Mouse (Mus musculus) heart, postnatal 36 days (tissue): ENCODE results near the gene Tenm4. TPM values are rescaled to one million over a fixed set of nuclear protein-coding genes. Genes with fewer than 3 reads are reported as not detected.

Experiments used
- DNase-seq, 2 experiments: peaks; one replicate each; pipeline ENCODE4 v3.0.0; 2021 to 2022
- intact Hi-C: fragments of 180-260 bp; cut with DNase I; formaldehyde crosslinking; loops from one replicate; pipeline ENCODE4 v1.15.1; 2025
- total RNA-seq, 2 experiments: library from RNA; stranded (reverse); gene quantifications; 2 replicates each; pipeline ENCODE4 v1.2.3; 2021

The Tenm4 gene
- total RNA-seq, 2 experiments from 2014 or later = 0.36 to 0.81 TPM

GRCm38 (mm10) chr7:96235847-96236246 is 64.8 kb downstream of the Tenm4 start:
- intact Hi-C loops = no loop called here
- DNase-seq = no peak

- no peak for DNase-seq
- intact Hi-C loops = no loop called here
These were observed 69.6 kb downstream of the Tenm4 start for GRCm38 (mm10) chr7:96240661-96241060.

- intact Hi-C loops = no loop called here
- DNase-seq = peak in 1 of 2 experiments; percentile 7
These were observed 71.5 kb downstream of the Tenm4 start for GRCm38 (mm10) chr7:96242328-96243185.

- no peak for DNase-seq
- intact Hi-C loops = no loop called here
These were observed 73.8 kb downstream of the Tenm4 start for GRCm38 (mm10) chr7:96244796-96245195.

- intact Hi-C loops = no loop called here
- DNase-seq = no peak
These were observed 88.6 kb downstream of the Tenm4 start for GRCm38 (mm10) chr7:96259630-96260029.

GRCm38 (mm10) chr7:96262182-96262581 is 91.1 kb downstream of the Tenm4 start:
- no peak for DNase-seq
- intact Hi-C loops = no loop called here

- peak in 1 of 2 experiments; percentile 4 for DNase-seq
- intact Hi-C loops = no loop called here
These were observed 94.9 kb downstream of the Tenm4 start for GRCm38 (mm10) chr7:96265941-96266340.

GRCm38 (mm10) chr7:96267266-96267665 is 96.2 kb downstream of the Tenm4 start:
- no peak for DNase-seq
- intact Hi-C loops = no loop called here

GRCm38 (mm10) chr7:96270684-96271083 is 99.6 kb downstream of the Tenm4 start:
- DNase-seq = no peak
- intact Hi-C loops = no loop called here

GRCm38 (mm10) chr7:96272068-96272467 is 101.0 kb downstream of the Tenm4 start:
- DNase-seq = no peak
- intact Hi-C loops = no loop called here

GRCm38 (mm10) chr7:96274486-96274885 is 103.4 kb downstream of the Tenm4 start:
- DNase-seq = no peak
- intact Hi-C loops = no loop called here

GRCm38 (mm10) chr7:96277550-96277949 is 106.5 kb downstream of the Tenm4 start:
- intact Hi-C loops = no loop called here
- no peak for DNase-seq

- no peak for DNase-seq
- intact Hi-C loops = no loop called here
These were observed 107.3 kb downstream of the Tenm4 start for GRCm38 (mm10) chr7:96278378-96278777.

- no peak for DNase-seq
- intact Hi-C loops = no loop called here
These were observed 109.7 kb downstream of the Tenm4 start for GRCm38 (mm10) chr7:96280795-96281194.

GRCm38 (mm10) chr7:96290576-96290975 is 119.5 kb downstream of the Tenm4 start:
- no peak for DNase-seq
- intact Hi-C loops = no loop called here

- no peak for DNase-seq
- intact Hi-C loops = no loop called here
These were observed 124.9 kb downstream of the Tenm4 start for GRCm38 (mm10) chr7:96295959-96296358.

GRCm38 (mm10) chr7:96300826-96301397 is 129.9 kb downstream of the Tenm4 start:
- intact Hi-C loops = no loop called here

GRCm38 (mm10) chr7:96301813-96302212 is 130.8 kb downstream of the Tenm4 start:
- DNase-seq = no peak
- intact Hi-C loops = no loop called here

More at GRCm38 (mm10) chr7:96300826-96301397, 129.9 kb downstream of the Tenm4 start:
- no peak for DNase-seq

- DNase-seq = no peak
- intact Hi-C loops = no loop called here
These were observed 132.9 kb downstream of the Tenm4 start for GRCm38 (mm10) chr7:96303963-96304362.

- no peak for DNase-seq
- intact Hi-C loops = no loop called here
These were observed 134.4 kb downstream of the Tenm4 start for GRCm38 (mm10) chr7:96305382-96305935.

- DNase-seq = no peak
- intact Hi-C loops = no loop called here
These were observed 137.1 kb downstream of the Tenm4 start for GRCm38 (mm10) chr7:96308106-96308505.

GRCm38 (mm10) chr7:96329343-96329742 is 158.3 kb downstream of the Tenm4 start:
- intact Hi-C loops = no loop called here

More at GRCm38 (mm10) chr7:96329343-96329742, 158.3 kb downstream of the Tenm4 start:
- DNase-seq = no peak
